ENCODE assay signal across 8 mouse cellular contexts in genomic region chr19:16873221-16873861, GRCm38 (mm10). TPM values are rescaled to one million over a fixed set of nuclear protein-coding genes. Genes with fewer than 3 reads are reported as not detected.
DNase-seq lines count a peak whose midpoint lies in the region; ATAC-seq and TF ChIP-seq lines count a peak whose summit lies in the region.

Gene Foxb2 (minus strand): TSS chr19:16873805.

- H3K4me1 ChIP-seq in hindbrain, embryonic 13.5 days (replicated peaks): peaks cover 44% of the 10 kb centered on the region
- peaks cover 51% of the 10 kb centered on the region for H3K4me1 ChIP-seq in midbrain, embryonic 15.5 days

- DNase-seq in layer of hippocampus, adult 2 months (ENCODE audit: low spot score in 2 of 2): no peak
- DNase-seq in layer of hippocampus, postnatal 14 days (ENCODE audit: low spot score in 2 of 2): no peak
- DNase-seq in embryo, embryonic 10 days (ENCODE audit: low spot score): peak; percentile 58
- no peak for DNase-seq in left cerebral cortex, postnatal 10 days (ENCODE audit: extremely low spot score in 1 of 2, low spot score in 2 of 2)
- no peak for DNase-seq in ovary, postnatal 10 days (ENCODE audit: low spot score)

- H3K36me3 ChIP-seq in hindbrain, embryonic 13.5 days: no peaks in the 10 kb centered on the region
- H3K36me3 ChIP-seq in midbrain, embryonic 15.5 days (replicated peaks): no peaks in the 10 kb centered on the region

- peak within 1 kb of the TSS; percentile 30; the same call in 1 of the 2 replicates for H3K4me3 ChIP-seq in layer of hippocampus, adult 2 months
- peak within 1 kb of the TSS; percentile 49 for H3K4me3 ChIP-seq in hindbrain, embryonic 13.5 days
- peak within 1 kb of the TSS; percentile 47 for H3K4me3 ChIP-seq in midbrain, embryonic 15.5 days

- H3K27ac ChIP-seq in layer of hippocampus, adult 2 months: no peak within 1 kb of the TSS
- peak within 1 kb of the TSS; percentile 55 for H3K27ac ChIP-seq in hindbrain, embryonic 13.5 days
- H3K27ac ChIP-seq in midbrain, embryonic 15.5 days: no peak within 1 kb of the TSS

- H3K4me2 ChIP-seq in hindbrain, embryonic 13.5 days: peak within 1 kb of the TSS; percentile 75
- peak within 1 kb of the TSS; percentile 93 for H3K4me2 ChIP-seq in midbrain, embryonic 15.5 days

- no peak for TF ChIP-seq CTCF in layer of hippocampus, adult 2 months (conservative IDR thresholded peaks at IDR 0.05)

- ATAC-seq in hindbrain, embryonic 13.5 days (ENCODE audit: low FRiP score): no peak
- peak; percentile 15; the same call in 1 of the 2 replicates for ATAC-seq in midbrain, embryonic 15.5 days (replicated peaks)
- no peak for ATAC-seq in inflammation-experienced regulatory T-cells, adult 6 months

- intact Hi-C loops in left cerebral cortex, postnatal 10 days (cut with DNase I): no loop called here

- no peaks in the 10 kb centered on the region for H3K9me3 ChIP-seq in hindbrain, embryonic 13.5 days
- no peaks in the 10 kb centered on the region for H3K9me3 ChIP-seq in midbrain, embryonic 15.5 days

- H3K27me3 ChIP-seq in hindbrain, embryonic 13.5 days: peaks cover 99% of the 10 kb centered on the region
- H3K27me3 ChIP-seq in midbrain, embryonic 15.5 days (replicated peaks): peaks cover 75% of the 10 kb centered on the region

- WGBS in hindbrain, embryonic 13.5 days: under 1% methylated on average over 36 of the region's 40 CpGs
- under 1% methylated on average over 40 of the region's 40 CpGs for WGBS in midbrain, embryonic 15.5 days

- peak within 1 kb of the TSS; percentile 70 for H3K9ac ChIP-seq in hindbrain, embryonic 13.5 days
- H3K9ac ChIP-seq in midbrain, embryonic 15.5 days: peak within 1 kb of the TSS; percentile 38

RNA-seq across cellular contexts. Expression of gene Foxb2, which starts in this region (rescaled TPM):
- not detected for total RNA-seq in layer of hippocampus, adult 2 months (2021)
- not detected for total RNA-seq in layer of hippocampus, postnatal 14 days (2021)
- 2.1 and 2.2 TPM in 2 replicates for polyA plus RNA-seq in hindbrain, embryonic 13.5 days (2015; fragmentation: Nextera tagmentation; extraction: Ambion mirVana)
- polyA plus RNA-seq in midbrain, embryonic 15.5 days (2015; fragmentation: Nextera tagmentation; extraction: Ambion mirVana): 0.52 and 0.84 TPM in 2 replicates
- total RNA-seq in left cerebral cortex, postnatal 10 days (2021): not detected
- not detected for polyA plus RNA-seq in inflammation-experienced regulatory T-cells, adult 6 months (2017; shearing (Covaris generic))

Comparison
In these comparisons a context has a peak if more than half of its experiments do, and no peak if none do; other contexts are left out.
1. Peak in ATAC-seq, H3K4me3 ChIP-seq, H3K9ac ChIP-seq and H3K4me2 ChIP-seq in midbrain, embryonic 15.5 days; RNA of the gene not detected or under 1 TPM.